16 mouse cellular contexts compared by ENCODE assay signal in genomic region chr2:27074804-27075203, GRCm38 (mm10). TPM values are rescaled to one million over a fixed set of nuclear protein-coding genes. Genes with fewer than 3 reads are reported as not detected.
A peak's percentile ranks its signal among the peaks of the same experiment; 100 is the strongest.
DNase-seq lines count a peak whose midpoint lies in the region; ATAC-seq and TF ChIP-seq lines count a peak whose summit lies in the region.
"Had no signal": no experiment of that assay in that cellular context is flagged by ENCODE, and none has a peak within 500 bp of the region (broad histone marks: within the 10 kb centered on the region; RNA-seq: fewer than 3 reads in every experiment).

No protein-coding gene starts in this region.

- no peak overlapping the region for H3K27ac ChIP-seq in gastrocnemius, adult 2 months
- H3K27ac ChIP-seq in lung, embryonic 16.5 days (ENCODE audit: low read length), result peak overlapping the region; percentile 12; the same call in 1 of the 2 replicates
- H3K27ac ChIP-seq in kidney, embryonic 15.5 days, result 0 out of 2 replicates have a peak overlapping the region, but pooled peaks have one; percentile 24
- no peak overlapping the region for H3K27ac ChIP-seq in hindbrain, embryonic 14.5 days
- H3K27ac ChIP-seq: macrophage; neural tube, embryonic 15.5 days had no signal

- H3K27me3 ChIP-seq in lung, embryonic 16.5 days (ENCODE audit: control insufficient read depth, insufficient read depth, low read depth, low read length), result 0 out of 2 replicates have a peak, but pooled peaks cover 5% of the 10 kb centered on the region
- peaks cover 6% of the 10 kb centered on the region; the same call in 1 of the 2 replicates for H3K27me3 ChIP-seq in kidney, embryonic 15.5 days
- H3K27me3 ChIP-seq in hindbrain, embryonic 14.5 days (ENCODE audit: control insufficient read depth, insufficient read depth, low read length), result no peaks in the 10 kb centered on the region
- H3K27me3 ChIP-seq: neural tube, embryonic 15.5 days had no signal

- peaks cover 38% of the 10 kb centered on the region for H3K4me1 ChIP-seq in lung, embryonic 16.5 days (replicated peaks; ENCODE audit: control insufficient read depth, insufficient read depth, low read length)
- H3K4me1 ChIP-seq in kidney, embryonic 15.5 days, result peaks cover 47% of the 10 kb centered on the region
- peaks cover 24% of the 10 kb centered on the region for H3K4me1 ChIP-seq in hindbrain, embryonic 14.5 days (replicated peaks; ENCODE audit: control insufficient read depth, insufficient read depth, low read length)

- ATAC-seq in lung, embryonic 16.5 days (ENCODE audit: low read depth), result peak; percentile 39
- no peak for ATAC-seq in kidney, embryonic 15.5 days (replicated peaks; ENCODE audit: low FRiP score)
- no peak for ATAC-seq in hindbrain, embryonic 14.5 days (ENCODE audit: low FRiP score)
- ATAC-seq: activated CD4-positive, CD25-positive, alpha-beta regulatory T cell, adult 4 months; intestine, postnatal 0 days; midbrain, embryonic 16.5 days had no signal

- H3K4me2 ChIP-seq in lung, embryonic 16.5 days (ENCODE audit: low read depth, low read length), result no peak overlapping the region
- no peak overlapping the region for H3K4me2 ChIP-seq in kidney, embryonic 15.5 days
- no peak overlapping the region for H3K4me2 ChIP-seq in hindbrain, embryonic 14.5 days (replicated peaks)
- H3K4me2 ChIP-seq: neural tube, embryonic 15.5 days had no signal

- intact Hi-C loops in gastrocnemius, adult 2 months (cut with DNase I), result loop anchor here (2.0 kb wide), 2 partner anchors 46 to 162 kb away; no protein-coding TSS in a partner anchor

- H3K4me3 ChIP-seq in gastrocnemius, adult 2 months, result no peak overlapping the region
- no peak overlapping the region for H3K4me3 ChIP-seq in lung, embryonic 16.5 days (ENCODE audit: low read length)
- H3K4me3 ChIP-seq in kidney, embryonic 15.5 days (replicated peaks), result no peak overlapping the region
- H3K4me3 ChIP-seq in hindbrain, embryonic 14.5 days (replicated peaks; ENCODE audit: low read length), result no peak overlapping the region
- H3K4me3 ChIP-seq: neural tube, embryonic 15.5 days had no signal

- H3K9ac ChIP-seq in lung, embryonic 16.5 days (ENCODE audit: low read length), result no peak overlapping the region
- H3K9ac ChIP-seq in kidney, embryonic 15.5 days, result no peak overlapping the region
- no peak overlapping the region for H3K9ac ChIP-seq in hindbrain, embryonic 14.5 days
- H3K9ac ChIP-seq: neural tube, embryonic 15.5 days had no signal

- H3K36me3 ChIP-seq in lung, embryonic 16.5 days (ENCODE audit: control insufficient read depth, insufficient read depth, low read length), result no peaks in the 10 kb centered on the region
- no peaks in the 10 kb centered on the region for H3K36me3 ChIP-seq in kidney, embryonic 15.5 days
- no peaks in the 10 kb centered on the region for H3K36me3 ChIP-seq in hindbrain, embryonic 14.5 days (replicated peaks; ENCODE audit: control insufficient read depth, insufficient read depth)
- H3K36me3 ChIP-seq: neural tube, embryonic 15.5 days had no signal

- no peak for TF ChIP-seq CTCF in gastrocnemius, adult 2 months (IDR thresholded peaks at IDR 0.05)

- no peaks in the 10 kb centered on the region for H3K9me3 ChIP-seq in lung, embryonic 16.5 days (ENCODE audit: control insufficient read depth, low read length)
- no peaks in the 10 kb centered on the region for H3K9me3 ChIP-seq in kidney, embryonic 15.5 days (replicated peaks)
- no peaks in the 10 kb centered on the region for H3K9me3 ChIP-seq in hindbrain, embryonic 14.5 days (ENCODE audit: control insufficient read depth, low read length)
- H3K9me3 ChIP-seq: neural tube, embryonic 15.5 days had no signal

- whole genome bisulfite sequencing in lung, embryonic 16.5 days, result 54% methylated on average over 4 of the region's 4 CpGs
- 54% methylated on average over 4 of the region's 4 CpGs for WGBS in kidney, embryonic 15.5 days
- 88% methylated on average over 4 of the region's 4 CpGs for WGBS in hindbrain, embryonic 14.5 days

- peak; percentile 60 for DNase-seq in gastrocnemius, adult 2 months
- DNase-seq in gastrocnemius, postnatal 4 days (ENCODE audit: low spot score in 2 of 2), result no peak
- DNase-seq in lung, postnatal 36 days, result no peak
- DNase-seq in lung, postnatal 10 days, result peak; percentile 79
- no peak for DNase-seq in thymus, postnatal 0 days (ENCODE audit: low spot score)
- DNase-seq in hindbrain, embryonic 14.5 days (ENCODE audit: low spot score), result no peak

RNA-seq across cellular contexts. Expression of gene Mymk, which starts 2.8 kb away (rescaled TPM):
- total RNA-seq in gastrocnemius, adult 2 months (2021), result under 1 TPM in 1 of 2 experiments, not detected in 1; 0.36 TPM
- 100 to 1,000 TPM; 111 to 118 TPM for total RNA-seq in gastrocnemius, postnatal 4 days (2021)
- polyA plus RNA-seq in lung, embryonic 16.5 days (2015; fragmentation: Nextera tagmentation; extraction: Ambion mirVana), result 1.6 and 3.4 TPM in 2 replicates
- 3.4 and 5.3 TPM in 2 replicates for polyA plus RNA-seq in kidney, embryonic 15.5 days (2015; fragmentation: Nextera tagmentation; extraction: Ambion mirVana)
- 1.1 and 1.3 TPM in 2 replicates for polyA plus RNA-seq in thymus, postnatal 0 days (2015; fragmentation: Nextera tagmentation; extraction: Ambion mirVana)
- polyA plus RNA-seq in hindbrain, embryonic 14.5 days (2014; fragmentation: Nextera tagmentation; extraction: Ambion mirVana), result 0.32 TPM in 1 of 2 replicates, not detected in the other
- total RNA-seq: MEL had no signal
- polyA plus RNA-seq: activated CD4-positive, CD25-positive, alpha-beta regulatory T cell, adult 4 months; intestine, postnatal 0 days; macrophage; midbrain, embryonic 16.5 days; stomach, embryonic 14.5 days; urinary bladder, adult 2 months had no signal

RNA-seq across cellular contexts. Expression of gene Adamtsl2, which starts 4.4 kb away (rescaled TPM):
- total RNA-seq in gastrocnemius, adult 2 months (2021), result 1 to 10 TPM; 2.9 to 9.8 TPM
- 1 to 10 TPM; 2.5 to 4.6 TPM for total RNA-seq in gastrocnemius, postnatal 4 days (2021)
- 27.9 and 28.4 TPM in 2 replicates for polyA plus RNA-seq in lung, embryonic 16.5 days (2015; fragmentation: Nextera tagmentation; extraction: Ambion mirVana)
- polyA plus RNA-seq in kidney, embryonic 15.5 days (2015; fragmentation: Nextera tagmentation; extraction: Ambion mirVana), result 1.3 and 1.7 TPM in 2 replicates
- polyA plus RNA-seq in thymus, postnatal 0 days (2015; fragmentation: Nextera tagmentation; extraction: Ambion mirVana), result 2.0 and 2.1 TPM in 2 replicates
- polyA plus RNA-seq in hindbrain, embryonic 14.5 days (2014; fragmentation: Nextera tagmentation; extraction: Ambion mirVana), result 9.1 and 10.0 TPM in 2 replicates
- total RNA-seq: MEL had no signal
- polyA plus RNA-seq: activated CD4-positive, CD25-positive, alpha-beta regulatory T cell, adult 4 months; macrophage had no signal

RNA-seq across cellular contexts. Expression of gene Slc2a6, which starts 47.0 kb away (rescaled TPM):
- not detected for total RNA-seq in gastrocnemius, adult 2 months (2021)
- total RNA-seq in gastrocnemius, postnatal 4 days (2021), result under 1 TPM; 0.32 to 0.49 TPM
- polyA plus RNA-seq in lung, embryonic 16.5 days (2015; fragmentation: Nextera tagmentation; extraction: Ambion mirVana), result 0.63 and 0.85 TPM in 2 replicates
- polyA plus RNA-seq in kidney, embryonic 15.5 days (2015; fragmentation: Nextera tagmentation; extraction: Ambion mirVana), result 0.31 and 0.96 TPM in 2 replicates
- 2.6 and 3.1 TPM in 2 replicates for polyA plus RNA-seq in thymus, postnatal 0 days (2015; fragmentation: Nextera tagmentation; extraction: Ambion mirVana)
- 10.1 and 10.8 TPM in 2 replicates for polyA plus RNA-seq in hindbrain, embryonic 14.5 days (2014; fragmentation: Nextera tagmentation; extraction: Ambion mirVana)

Comparison
In these comparisons a context has a peak if more than half of its experiments do, and no peak if none do; other contexts are left out.
1. DNase-seq: peak in gastrocnemius, adult 2 months (single experiment) and lung, postnatal 10 days (single experiment); none in gastrocnemius, postnatal 4 days (0 of 2), lung, postnatal 36 days (single experiment), thymus, postnatal 0 days (single experiment) and hindbrain, embryonic 14.5 days (single experiment).
2. H3K27ac ChIP-seq: peak in lung, embryonic 16.5 days (single experiment) and kidney, embryonic 15.5 days (single experiment); none in gastrocnemius, adult 2 months (single experiment) and hindbrain, embryonic 14.5 days (single experiment).